Mouse (Mus musculus) G1E (cell line): ENCODE measurements around the gene Epo. TPM values are rescaled to one million over a fixed set of nuclear protein-coding genes. Genes with fewer than 3 reads are reported as not detected.

ENCODE experiments used
- ATAC-seq: 2 replicates; pipeline ENCODE4 v1.8.0; 2016; ENCODE audit warnings: mild to moderate bottlenecking; ENCODE audit not compliant: insufficient number of reproducible peaks, poor library complexity, low FRiP score, severe bottlenecking; ENCODE audit errors: extremely low read depth
- DNase-seq: peaks from one replicate; pipeline ENCODE4 v3.0.0; 2012; ENCODE audit warnings: low spot score
- H3K27me3 ChIP-seq: 2 replicates; pipeline ENCODE4 v1.6.1; 2012; ENCODE audit warnings: mild to moderate bottlenecking, low read length, inconsistent platforms; ENCODE audit not compliant: insufficient read depth
- H3K36me3 ChIP-seq: replicated peaks from 2 replicates; pipeline ENCODE3; 2012; ENCODE audit warnings: mild to moderate bottlenecking, inconsistent platforms
- H3K4me1 ChIP-seq: 2 replicates; pipeline ENCODE4 v1.6.1; 2012; ENCODE audit warnings: low read depth, low read length, inconsistent platforms, mixed read lengths; ENCODE audit not compliant: insufficient read depth
- H3K4me3 ChIP-seq: 2 replicates; pipeline ENCODE4 v1.5.1; 2012; ENCODE audit warnings: low read depth, mild to moderate bottlenecking, inconsistent platforms, low read length, moderate library complexity, mixed read lengths
- H3K9me3 ChIP-seq: replicated peaks from 2 replicates; pipeline ENCODE4 v1.6.1; 2012; ENCODE audit warnings: inconsistent platforms
- CTCF ChIP-seq: IDR thresholded peaks from 2 replicates; pipeline ENCODE4 v1.5.1; 2012; ENCODE audit warnings: low read depth, low read length, inconsistent platforms, mixed read lengths
- GATA1 ChIP-seq: IDR thresholded peaks from 2 replicates; pipeline ENCODE4 v1.6.1; 2012; ENCODE audit warnings: borderline replicate concordance, low read length, inconsistent platforms, mixed read lengths
- GATA2 ChIP-seq: IDR thresholded peaks from 2 replicates; pipeline ENCODE4 v1.6.1; 2012; ENCODE audit warnings: low read depth, low read length, inconsistent platforms, borderline replicate concordance
- POLR2AphosphoS5 ChIP-seq: IDR thresholded peaks from 2 replicates; pipeline ENCODE4 v1.6.1; 2012; ENCODE audit warnings: low read depth, low read length, inconsistent platforms; ENCODE audit not compliant: insufficient replicate concordance
- TAL1 ChIP-seq: conservative IDR thresholded peaks from 2 replicates; pipeline ENCODE4 v1.6.1; 2012; ENCODE audit warnings: low read depth, low read length, inconsistent platforms, mixed read lengths
- polyA plus RNA-seq: library from polyadenylated mRNA; stranded (reverse); fragments of >175 nt; gene quantifications from 2 replicates; pipeline ENCODE4 v1.2.3, GENCODE M21; 2012
- total RNA-seq, 2 experiments: library from RNA; stranded (forward) in 1 of 2; stranded (reverse) in 1 of 2; fragments of 200-1000 nt in 1 of 2; fragments of >200 nt in 1 of 2; fragmentation: Nextera tagmentation in 1 of 2; gene quantifications; 2 replicates each; pipeline ENCODE4 v1.2.3; 2014 to 2017

The Epo gene
- total and polyA plus RNA-seq, 3 experiments, result not detected

DNA sequence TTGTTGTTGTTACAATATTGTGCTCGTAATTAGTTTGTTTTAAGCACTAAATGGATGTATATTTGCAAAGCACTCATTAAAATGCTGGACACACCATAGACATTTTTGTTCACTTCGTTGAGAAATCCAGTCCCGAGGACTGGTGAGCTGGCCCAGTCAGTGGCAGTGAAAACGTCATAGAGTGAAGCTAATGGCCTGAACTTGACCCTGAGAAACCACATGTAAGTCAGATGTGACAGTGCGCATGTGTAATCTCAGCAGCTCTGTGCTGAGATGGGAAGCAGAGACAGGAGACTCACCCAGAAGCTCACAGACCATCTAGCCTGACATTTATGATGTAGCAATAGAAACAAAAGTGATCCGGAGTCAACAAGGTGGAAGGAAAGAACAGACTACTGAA, 11.9 kb upstream of the Epo start:
- H3K27me3 ChIP-seq, result peaks cover 48% of the 10 kb centered on the region
- peaks cover 4% of the 10 kb centered on the region; the same call in 1 of the 2 replicates for H3K4me1 ChIP-seq
- H3K4me3 ChIP-seq, result no peak overlapping the region
- no peaks in the 10 kb centered on the region for H3K36me3 ChIP-seq
- no peak for ATAC-seq
- TF ChIP-seq GATA1 (no peak), TAL1 (no peak), CTCF (no peak), GATA2 (no peak), POLR2AphosphoS5 (no peak)
- no peaks in the 10 kb centered on the region for H3K9me3 ChIP-seq
- no peak for DNase-seq

DNA sequence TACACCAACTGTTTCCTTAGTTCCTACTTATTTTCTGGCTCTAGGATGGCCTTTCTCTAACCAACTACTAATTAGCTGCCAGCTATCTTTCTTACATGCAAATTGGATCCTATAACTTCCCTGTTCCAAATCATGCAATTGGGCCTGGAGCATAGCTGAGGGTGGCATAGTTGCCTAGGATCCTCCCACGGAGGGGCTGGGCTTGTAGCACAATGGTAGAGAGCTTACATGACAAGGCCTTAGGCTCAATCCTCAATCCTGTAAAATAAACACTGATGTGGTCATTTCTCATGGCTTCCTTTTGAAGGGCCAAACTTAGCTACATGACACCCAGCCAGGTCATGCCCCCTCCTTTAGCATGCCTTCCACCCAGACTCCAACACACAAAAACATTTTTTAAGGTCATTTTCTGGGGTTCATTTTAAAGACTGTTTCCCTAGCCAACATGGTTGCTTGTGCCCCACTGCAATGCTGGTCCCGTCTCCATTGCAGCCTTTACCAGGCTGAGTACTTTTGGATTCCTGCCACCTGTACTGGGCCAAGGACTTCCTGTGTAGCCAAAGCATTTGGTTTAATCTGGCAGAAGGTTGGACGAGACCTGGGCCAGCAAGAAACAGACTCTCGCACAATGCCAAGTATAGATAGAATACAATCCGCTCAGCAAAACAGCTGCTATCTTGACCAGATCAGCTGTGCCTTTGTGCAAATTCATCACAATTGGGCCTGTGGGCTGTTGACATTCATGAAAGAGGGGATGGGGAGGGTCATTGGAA, 8.9 kb upstream of the Epo start:
- Histone ChIP-seq H3K36me3 (no peaks in the 10 kb centered on the region), H3K9me3 (no peaks in the 10 kb centered on the region), H3K27me3 (peaks cover 55% of the 10 kb centered on the region), H3K4me1 (peaks cover 22% of the 10 kb centered on the region), H3K4me3 (no peak overlapping the region)
- ATAC-seq, result no peak
- no peak for DNase-seq
- no peak for TF ChIP-seq TAL1
- no peak for TF ChIP-seq GATA2
- no peak for TF ChIP-seq CTCF
- no peak for TF ChIP-seq POLR2AphosphoS5
- TF ChIP-seq GATA1, result no peak

DNA sequence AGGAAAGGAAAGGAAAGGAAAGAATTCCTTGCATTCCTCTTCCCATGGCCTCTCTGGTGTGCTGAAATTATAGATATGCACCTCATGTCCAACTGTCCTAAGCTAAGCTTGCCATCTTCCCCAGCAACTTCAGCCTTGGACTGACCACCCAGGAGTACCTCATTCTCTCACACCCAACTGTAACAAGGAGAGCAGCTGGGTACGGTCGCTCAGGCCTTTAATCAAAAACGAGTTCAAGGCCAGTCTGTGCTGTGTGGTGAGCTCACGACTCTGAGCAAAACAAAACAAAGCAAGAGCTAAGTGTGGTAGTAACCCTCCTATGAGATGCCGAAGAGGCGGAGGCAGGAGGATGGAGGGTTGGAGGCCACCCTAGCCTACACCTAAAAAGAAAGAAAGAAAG, 7.9 kb upstream of the Epo start:
- TF ChIP-seq GATA2 (no peak), POLR2AphosphoS5 (no peak), GATA1 (no peak), TAL1 (no peak), CTCF (no peak)

DNA sequence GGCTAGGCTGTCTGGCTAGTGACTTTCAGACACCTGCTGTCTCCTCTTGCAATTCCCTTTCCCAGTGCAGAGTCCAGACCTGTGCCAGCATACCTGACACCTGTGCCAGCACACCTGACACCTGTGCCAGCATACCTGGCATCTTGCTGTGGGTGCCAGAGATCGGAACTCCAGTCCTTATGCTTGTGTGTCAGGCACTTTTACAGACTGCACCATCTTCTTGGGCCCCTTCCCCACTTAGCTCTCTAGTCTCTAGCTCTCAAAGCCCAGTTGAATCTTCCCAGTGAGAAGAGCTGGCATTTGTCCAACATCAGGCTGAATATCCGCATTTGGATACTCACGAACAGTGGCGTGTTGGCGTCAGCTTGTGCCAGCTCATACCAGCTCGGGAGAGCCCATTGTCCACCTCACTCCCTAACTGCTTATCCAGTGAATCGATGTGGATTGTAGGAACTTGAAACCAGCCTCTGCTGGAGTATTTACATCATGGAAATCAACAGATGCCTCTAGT, 6.3 kb upstream of the Epo start:
- DNase-seq, result no peak
- Histone ChIP-seq H3K4me1 (peaks cover 42% of the 10 kb centered on the region), H3K4me3 (no peak overlapping the region), H3K36me3 (no peaks in the 10 kb centered on the region), H3K9me3 (no peaks in the 10 kb centered on the region), H3K27me3 (peaks cover 53% of the 10 kb centered on the region)
- no peak for TF ChIP-seq POLR2AphosphoS5
- no peak for TF ChIP-seq TAL1
- no peak for TF ChIP-seq CTCF
- no peak for TF ChIP-seq GATA1
- no peak for TF ChIP-seq GATA2
- no peak for ATAC-seq

More for the DNA sequence above, 7.9 kb upstream of the Epo start:
- no peak for DNase-seq
- peaks cover 65% of the 10 kb centered on the region for H3K27me3 ChIP-seq
- H3K4me1 ChIP-seq, result peaks cover 26% of the 10 kb centered on the region
- H3K4me3 ChIP-seq, result no peak overlapping the region
- H3K36me3 ChIP-seq, result no peaks in the 10 kb centered on the region
- H3K9me3 ChIP-seq, result no peaks in the 10 kb centered on the region
- no peak for ATAC-seq

DNA sequence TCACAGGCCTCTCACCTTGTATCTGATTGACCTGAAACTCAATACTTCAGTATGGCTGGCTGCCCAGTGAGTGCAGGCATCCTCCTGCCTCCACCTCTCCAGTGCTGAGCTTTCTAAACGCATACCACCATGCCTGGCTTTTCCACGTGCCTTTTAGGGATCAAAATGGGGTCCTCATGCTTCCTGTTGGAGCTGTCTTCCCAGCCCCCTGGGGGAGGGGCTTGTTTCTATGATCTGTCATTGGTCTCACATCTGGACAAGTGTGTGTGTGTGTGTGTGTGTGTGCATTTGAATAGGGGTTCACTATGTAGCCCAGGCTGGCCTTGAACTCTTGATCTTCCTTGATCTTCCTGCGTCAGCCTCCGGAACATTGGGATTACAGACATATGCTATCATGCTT, 4.4 kb upstream of the Epo start:
- Histone ChIP-seq H3K4me1 (peaks cover 52% of the 10 kb centered on the region), H3K9me3 (no peaks in the 10 kb centered on the region), H3K4me3 (no peak overlapping the region), H3K36me3 (no peaks in the 10 kb centered on the region), H3K27me3 (peaks cover 45% of the 10 kb centered on the region)
- no peak for DNase-seq
- no peak for TF ChIP-seq TAL1
- TF ChIP-seq GATA1, result no peak
- TF ChIP-seq POLR2AphosphoS5, result no peak
- TF ChIP-seq GATA2, result no peak
- TF ChIP-seq CTCF, result no peak
- ATAC-seq, result no peak

DNA sequence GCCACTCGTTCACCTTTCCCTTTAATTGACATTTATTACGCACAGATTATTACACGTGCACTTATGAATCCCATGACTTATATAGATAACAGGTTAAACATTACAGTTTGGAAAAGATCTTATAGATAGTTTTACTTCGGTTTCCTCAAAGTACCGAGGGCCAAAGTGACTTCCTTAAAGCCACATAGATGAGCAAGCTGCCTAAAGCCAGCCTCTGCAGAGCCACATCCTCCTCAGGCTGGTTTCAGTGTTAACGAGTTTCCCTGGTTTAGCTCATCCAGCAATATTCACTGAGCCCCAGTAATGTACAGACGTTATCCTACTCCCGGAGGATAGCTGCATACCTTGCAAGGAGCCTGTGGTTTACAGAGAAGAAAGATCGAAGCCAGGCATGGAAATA, 2.3 kb upstream of the Epo start:
- Histone ChIP-seq H3K4me3 (no peak overlapping the region), H3K9me3 (no peaks in the 10 kb centered on the region), H3K27me3 (peaks cover 31% of the 10 kb centered on the region), H3K4me1 (peaks cover 66% of the 10 kb centered on the region), H3K36me3 (peaks cover 12% of the 10 kb centered on the region)
- no peak for ATAC-seq
- no peak for DNase-seq
- TF ChIP-seq POLR2AphosphoS5 (no peak), TAL1 (no peak), GATA1 (no peak), CTCF (no peak), GATA2 (no peak)
